Mouse (Mus musculus) E14TG2a.4 (cell line): ENCODE results near the gene Syvn1.

Experiments
- CTCF ChIP-seq: conservative IDR thresholded peaks from 2 replicates; pipeline ENCODE4 v1.5.1; 2014; ENCODE audit warnings: low read length
- NANOG ChIP-seq: IDR thresholded peaks from 2 replicates; pipeline ENCODE4 v1.6.1; 2014; ENCODE audit warnings: borderline replicate concordance, low read length, mixed read lengths
- POU5F1 ChIP-seq: IDR thresholded peaks from 2 replicates; pipeline ENCODE4 v1.6.1; 2014; ENCODE audit warnings: low read length, borderline replicate concordance

DNA sequence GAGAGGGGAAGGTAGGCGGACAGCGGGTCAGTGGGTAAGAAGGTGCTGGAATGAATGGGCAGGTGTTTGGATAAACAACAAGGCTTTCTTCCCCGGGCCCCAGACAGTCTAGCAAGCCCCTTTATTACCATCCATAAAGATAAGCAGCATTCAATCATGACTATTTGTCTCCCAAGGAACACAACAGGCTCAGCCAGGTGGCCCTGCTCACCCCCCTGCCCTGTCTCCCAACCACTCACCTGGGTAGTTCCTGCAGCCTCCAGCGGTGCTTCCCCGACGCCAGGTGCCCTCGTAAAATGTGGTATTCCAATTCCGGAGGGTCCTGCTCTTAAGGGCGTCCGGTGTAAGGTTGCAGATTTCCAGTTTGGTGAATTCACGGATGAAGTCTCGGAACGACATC is 39.4 kb upstream of the Syvn1 start:
- TF ChIP-seq CTCF (no peak), NANOG (no peak), POU5F1 (no peak)
